Mouse (Mus musculus): ENCODE results near the gene Usf3.
A peak's percentile ranks its signal among the peaks of the same experiment; 100 is the strongest.

Usf3 gene

GRCm38 (mm10) chr16:44178555-44178954 is 5.5 kb downstream of the Usf3 start:
- H3K27me3 ChIP-seq (ENCODE audit: insufficient read depth, low read length) = no peaks in the 10 kb centered on the region; the same call in 1 of the 2 replicates
- H3K9me3 ChIP-seq (ENCODE audit: low read length) = no peaks in the 10 kb centered on the region
- TF ChIP-seq NANOG (IDR thresholded peaks at IDR 0.05; ENCODE audit: borderline replicate concordance, low read length) = no peak
- TF ChIP-seq CTCF (conservative IDR thresholded peaks at IDR 0.05; ENCODE audit: low read length) = no peak
- TF ChIP-seq POU5F1 (IDR thresholded peaks at IDR 0.05; ENCODE audit: borderline replicate concordance, low read length) = no peak
- H3K4me3 ChIP-seq (replicated peaks; ENCODE audit: low read length) = no peak overlapping the region
- no peaks in the 10 kb centered on the region for H3K36me3 ChIP-seq (ENCODE audit: insufficient read depth, low read length)
- H3K4me1 ChIP-seq (replicated peaks; ENCODE audit: low read depth, low read length) = peaks cover 33% of the 10 kb centered on the region

DNA sequence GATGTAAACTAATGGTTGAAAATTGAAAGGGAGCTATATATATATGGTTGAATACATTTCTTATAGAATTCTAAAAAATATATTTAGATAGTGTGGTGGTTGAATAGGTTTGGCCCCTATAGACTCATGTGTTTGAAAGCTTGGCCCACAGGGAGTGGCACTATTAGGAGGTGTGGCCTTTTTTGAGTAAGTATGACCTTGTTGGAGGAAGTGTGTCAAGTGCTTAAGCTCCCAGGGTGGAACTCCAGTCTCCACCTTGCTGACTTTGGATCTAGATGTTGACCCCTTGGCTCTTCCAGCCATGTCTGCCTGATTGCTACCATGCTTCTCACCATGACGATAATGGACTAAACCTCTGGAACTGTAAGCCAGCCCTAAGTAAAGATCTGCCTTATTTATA is 9.6 kb downstream of the Usf3 start:
- H3K27me3 ChIP-seq (ENCODE audit: insufficient read depth, low read length) = no peaks in the 10 kb centered on the region
- no peaks in the 10 kb centered on the region for H3K9me3 ChIP-seq (ENCODE audit: low read length)
- peaks cover 19% of the 10 kb centered on the region for H3K4me1 ChIP-seq (replicated peaks; ENCODE audit: low read depth, low read length)
- no peaks in the 10 kb centered on the region for H3K36me3 ChIP-seq (ENCODE audit: insufficient read depth, low read length)
- H3K4me3 ChIP-seq (replicated peaks; ENCODE audit: low read length) = no peak overlapping the region
- TF ChIP-seq POU5F1 (IDR thresholded peaks at IDR 0.05; ENCODE audit: borderline replicate concordance, low read length) = no peak
- no peak for TF ChIP-seq CTCF (conservative IDR thresholded peaks at IDR 0.05; ENCODE audit: low read length)

GRCm38 (mm10) chr16:44184769-44185168 is 11.7 kb downstream of the Usf3 start:
- Histone ChIP-seq H3K9me3 (ENCODE audit: low read length) (peaks cover 8% of the 10 kb centered on the region), H3K4me3 (replicated peaks; ENCODE audit: low read length) (no peak overlapping the region), H3K36me3 (ENCODE audit: insufficient read depth, low read length) (no peaks in the 10 kb centered on the region), H3K4me1 (replicated peaks; ENCODE audit: low read depth, low read length) (peaks cover 14% of the 10 kb centered on the region), H3K27me3 (ENCODE audit: insufficient read depth, low read length) (no peaks in the 10 kb centered on the region)
- TF ChIP-seq CTCF (conservative IDR thresholded peaks at IDR 0.05; ENCODE audit: low read length) (no peak), NANOG (IDR thresholded peaks at IDR 0.05; ENCODE audit: borderline replicate concordance, low read length) (no peak), POU5F1 (IDR thresholded peaks at IDR 0.05; ENCODE audit: borderline replicate concordance, low read length) (no peak)

DNA sequence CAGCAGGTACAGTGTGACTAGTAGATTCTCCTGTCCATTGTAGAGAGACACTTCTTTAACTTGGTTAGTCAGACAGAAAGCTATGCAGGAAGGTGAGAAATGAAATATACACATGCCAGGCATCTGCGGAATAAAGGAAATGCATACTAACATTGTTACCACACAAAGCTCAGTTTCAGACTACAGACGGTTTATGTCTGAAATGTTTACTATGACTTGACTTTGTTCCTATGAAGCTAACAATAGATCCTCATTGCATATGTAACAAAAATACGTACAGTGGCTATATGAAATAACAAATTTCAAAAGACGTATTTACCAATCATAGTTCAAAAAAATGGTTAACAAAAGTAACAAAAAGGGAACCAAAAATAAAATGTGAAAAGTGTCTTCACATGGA is 14.1 kb downstream of the Usf3 start:
- Histone ChIP-seq H3K36me3 (ENCODE audit: insufficient read depth, low read length) (no peaks in the 10 kb centered on the region), H3K4me1 (replicated peaks; ENCODE audit: low read depth, low read length) (peaks cover 11% of the 10 kb centered on the region), H3K9me3 (ENCODE audit: low read length) (peaks cover 8% of the 10 kb centered on the region), H3K4me3 (replicated peaks; ENCODE audit: low read length) (no peak overlapping the region), H3K27me3 (ENCODE audit: insufficient read depth, low read length) (no peaks in the 10 kb centered on the region)
- no peak for TF ChIP-seq CTCF (conservative IDR thresholded peaks at IDR 0.05; ENCODE audit: low read length)
- no peak for TF ChIP-seq POU5F1 (IDR thresholded peaks at IDR 0.05; ENCODE audit: borderline replicate concordance, low read length)
- no peak for TF ChIP-seq NANOG (IDR thresholded peaks at IDR 0.05; ENCODE audit: borderline replicate concordance, low read length)

DNA sequence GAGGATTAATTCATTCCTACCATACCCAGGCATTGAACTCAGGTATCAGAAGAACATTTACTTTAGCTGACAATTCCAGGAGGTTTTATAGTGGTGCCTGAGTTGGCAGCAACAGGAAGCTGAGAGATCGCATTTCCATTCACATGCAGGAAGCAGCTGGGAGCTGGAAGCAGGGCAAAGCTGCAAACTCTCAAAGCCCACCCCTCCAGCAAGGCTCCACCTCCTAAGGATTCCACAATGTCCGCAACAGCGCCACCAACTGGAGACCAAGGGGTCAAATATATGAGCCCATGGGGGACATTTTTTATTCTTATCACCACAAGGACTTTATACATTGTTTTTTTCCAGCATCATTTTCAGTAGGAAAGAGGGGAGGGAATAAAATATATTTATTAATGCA is 15.7 kb downstream of the Usf3 start:
- Histone ChIP-seq H3K27me3 (ENCODE audit: insufficient read depth, low read length) (no peaks in the 10 kb centered on the region), H3K4me1 (replicated peaks; ENCODE audit: low read depth, low read length) (peaks cover 4% of the 10 kb centered on the region; the same call in 1 of the 2 replicates), H3K36me3 (ENCODE audit: insufficient read depth, low read length) (no peaks in the 10 kb centered on the region), H3K4me3 (replicated peaks; ENCODE audit: low read length) (no peak overlapping the region), H3K9me3 (ENCODE audit: low read length) (peaks cover 8% of the 10 kb centered on the region)
- TF ChIP-seq NANOG (IDR thresholded peaks at IDR 0.05; ENCODE audit: borderline replicate concordance, low read length) (no peak), CTCF (conservative IDR thresholded peaks at IDR 0.05; ENCODE audit: low read length) (peak; percentile 43)

GRCm38 (mm10) chr16:44190032-44190431 is 17.0 kb downstream of the Usf3 start:
- Histone ChIP-seq H3K27me3 (ENCODE audit: insufficient read depth, low read length) (no peaks in the 10 kb centered on the region), H3K36me3 (ENCODE audit: insufficient read depth, low read length) (no peaks in the 10 kb centered on the region), H3K4me1 (replicated peaks; ENCODE audit: low read depth, low read length) (peaks cover 4% of the 10 kb centered on the region; the same call in 1 of the 2 replicates), H3K9me3 (ENCODE audit: low read length) (peaks cover 8% of the 10 kb centered on the region), H3K4me3 (replicated peaks; ENCODE audit: low read length) (no peak overlapping the region)
- no peak for TF ChIP-seq NANOG (IDR thresholded peaks at IDR 0.05; ENCODE audit: borderline replicate concordance, low read length)
- TF ChIP-seq POU5F1 (IDR thresholded peaks at IDR 0.05; ENCODE audit: borderline replicate concordance, low read length) = no peak
- no peak for TF ChIP-seq CTCF (conservative IDR thresholded peaks at IDR 0.05; ENCODE audit: low read length)

GRCm38 (mm10) chr16:44190968-44191367 is 17.9 kb downstream of the Usf3 start:
- Histone ChIP-seq H3K27me3 (ENCODE audit: insufficient read depth, low read length) (no peaks in the 10 kb centered on the region), H3K4me3 (replicated peaks; ENCODE audit: low read length) (no peak overlapping the region)
- no peak for TF ChIP-seq CTCF (conservative IDR thresholded peaks at IDR 0.05; ENCODE audit: low read length)
- TF ChIP-seq POU5F1 (IDR thresholded peaks at IDR 0.05; ENCODE audit: borderline replicate concordance, low read length) = no peak
- TF ChIP-seq NANOG (IDR thresholded peaks at IDR 0.05; ENCODE audit: borderline replicate concordance, low read length) = no peak

GRCm38 (mm10) chr16:44199066-44199703 is 26.1 kb downstream of the Usf3 start:
- Histone ChIP-seq H3K27me3 (ENCODE audit: insufficient read depth, low read length) (no peaks in the 10 kb centered on the region), H3K4me1 (replicated peaks; ENCODE audit: low read depth, low read length) (no peaks in the 10 kb centered on the region), H3K9me3 (ENCODE audit: low read length) (no peaks in the 10 kb centered on the region), H3K4me3 (replicated peaks; ENCODE audit: low read length) (no peak overlapping the region), H3K36me3 (ENCODE audit: insufficient read depth, low read length) (peaks cover 20% of the 10 kb centered on the region)
- no peak for TF ChIP-seq NANOG (IDR thresholded peaks at IDR 0.05; ENCODE audit: borderline replicate concordance, low read length)
- TF ChIP-seq CTCF (conservative IDR thresholded peaks at IDR 0.05; ENCODE audit: low read length) = no peak
- TF ChIP-seq POU5F1 (IDR thresholded peaks at IDR 0.05; ENCODE audit: borderline replicate concordance, low read length) = no peak

More at GRCm38 (mm10) chr16:44190968-44191367, 17.9 kb downstream of the Usf3 start:
- Histone ChIP-seq H3K36me3 (ENCODE audit: insufficient read depth, low read length) (no peaks in the 10 kb centered on the region), H3K9me3 (ENCODE audit: low read length) (peaks cover 8% of the 10 kb centered on the region), H3K4me1 (replicated peaks; ENCODE audit: low read depth, low read length) (peaks cover 4% of the 10 kb centered on the region; the same call in 1 of the 2 replicates)

- H3K27me3 ChIP-seq (ENCODE audit: insufficient read depth, low read length) = no peaks in the 10 kb centered on the region
- H3K4me1 ChIP-seq (replicated peaks; ENCODE audit: low read depth, low read length) = no peaks in the 10 kb centered on the region
- no peak overlapping the region for H3K4me3 ChIP-seq (replicated peaks; ENCODE audit: low read length)
- TF ChIP-seq POU5F1 (IDR thresholded peaks at IDR 0.05; ENCODE audit: borderline replicate concordance, low read length) (no peak), NANOG (IDR thresholded peaks at IDR 0.05; ENCODE audit: borderline replicate concordance, low read length) (no peak)
- peaks cover 20% of the 10 kb centered on the region for H3K36me3 ChIP-seq (ENCODE audit: insufficient read depth, low read length)
- no peaks in the 10 kb centered on the region for H3K9me3 ChIP-seq (ENCODE audit: low read length)
Observed at GRCm38 (mm10) chr16:44200146-44200545, 27.1 kb downstream of the Usf3 start.

Measured in E14TG2a.4 (cell line).